Mouse (Mus musculus) lung, postnatal 0 days (tissue): ENCODE data around the gene Trim46.

Experiments
- CTCF ChIP-seq: IDR thresholded peaks from 2 replicates; pipeline ENCODE4 v1.5.1; 2016; ENCODE audit warnings: antibody characterized with exemption, mild to moderate bottlenecking
- EP300 ChIP-seq: IDR thresholded peaks from 2 replicates; pipeline ENCODE4 v1.6.1; 2016; ENCODE audit warnings: antibody characterized with exemption, mild to moderate bottlenecking, control low read depth

GRCm38 (mm10) chr3:89202253-89203141 lies 43.6 kb downstream of the Trim46 start, which contains the start of gene Gba:
- TF ChIP-seq CTCF (no peak), EP300 (peak; percentile 77)
